Mouse (Mus musculus) lung, postnatal 10 days (tissue): ENCODE results near the gene Smo.

Source experiments
- DNase-seq: peaks from one replicate; pipeline ENCODE4 v3.0.0; 2021

Smo gene

GRCm38 (mm10) chr6:29735336-29735688, at the start of gene Smo:
Gene Smo, plus strand, starts transcription at chr6:29735503.
- peak; percentile 90 for DNase-seq

- DNase-seq: no peak
Observed at GRCm38 (mm10) chr6:29685952-29686351, 49.4 kb upstream of the Smo start.

- no peak for DNase-seq
Observed at GRCm38 (mm10) chr6:29689458-29689857, 45.8 kb upstream of the Smo start.

GRCm38 (mm10) chr6:29693953-29694352, 41.4 kb upstream of the Smo start, which contains the start of gene Tspan33:
Gene Tspan33, plus strand, starts transcription at chr6:29694222.
- DNase-seq: peak; percentile 94

GRCm38 (mm10) chr6:29694375-29695289, 40.7 kb upstream of the Smo start:
- DNase-seq: no peak

GRCm38 (mm10) chr6:29695290-29695674, 40.0 kb upstream of the Smo start:
- no peak for DNase-seq

- DNase-seq: no peak
Observed at GRCm38 (mm10) chr6:29695975-29696374, 39.3 kb upstream of the Smo start.

- DNase-seq: no peak
Observed at GRCm38 (mm10) chr6:29697139-29697538, 38.2 kb upstream of the Smo start.

- no peak for DNase-seq
Observed at GRCm38 (mm10) chr6:29697548-29697947, 37.8 kb upstream of the Smo start.

- no peak for DNase-seq
Observed at GRCm38 (mm10) chr6:29699085-29699745, 36.1 kb upstream of the Smo start.

GRCm38 (mm10) chr6:29701051-29701450, 34.3 kb upstream of the Smo start:
- DNase-seq: no peak

GRCm38 (mm10) chr6:29702126-29702525, 33.2 kb upstream of the Smo start:
- DNase-seq: no peak

- no peak for DNase-seq
Observed at GRCm38 (mm10) chr6:29704143-29704542, 31.2 kb upstream of the Smo start.

GRCm38 (mm10) chr6:29707902-29708301, 27.4 kb upstream of the Smo start:
- DNase-seq: no peak

- no peak for DNase-seq
Observed at GRCm38 (mm10) chr6:29711318-29711717, 24.0 kb upstream of the Smo start.

GRCm38 (mm10) chr6:29712011-29712584, 23.2 kb upstream of the Smo start:
- DNase-seq: peak; percentile 75

GRCm38 (mm10) chr6:29716624-29717365, 18.5 kb upstream of the Smo start:
- DNase-seq: no peak

- no peak for DNase-seq
Observed at GRCm38 (mm10) chr6:29717541-29717940, 17.8 kb upstream of the Smo start.

- DNase-seq: peak; percentile 21
Observed at GRCm38 (mm10) chr6:29717952-29718521, 17.3 kb upstream of the Smo start.

- peak; percentile 83 for DNase-seq
Observed at GRCm38 (mm10) chr6:29718894-29719329, 16.4 kb upstream of the Smo start.

GRCm38 (mm10) chr6:29721890-29722289, 13.4 kb upstream of the Smo start:
- DNase-seq: no peak

- DNase-seq: no peak
Observed at GRCm38 (mm10) chr6:29726576-29727200, 8.6 kb upstream of the Smo start.
